Mouse (Mus musculus): ENCODE measurements at regions not wholly inside any gene's neighbourhood (a gene's known extent, or its start where the extent isn't known, plus 50 kb on each side); places are given as distances from the start of the nearest gene placed in this dataset.

DNA sequence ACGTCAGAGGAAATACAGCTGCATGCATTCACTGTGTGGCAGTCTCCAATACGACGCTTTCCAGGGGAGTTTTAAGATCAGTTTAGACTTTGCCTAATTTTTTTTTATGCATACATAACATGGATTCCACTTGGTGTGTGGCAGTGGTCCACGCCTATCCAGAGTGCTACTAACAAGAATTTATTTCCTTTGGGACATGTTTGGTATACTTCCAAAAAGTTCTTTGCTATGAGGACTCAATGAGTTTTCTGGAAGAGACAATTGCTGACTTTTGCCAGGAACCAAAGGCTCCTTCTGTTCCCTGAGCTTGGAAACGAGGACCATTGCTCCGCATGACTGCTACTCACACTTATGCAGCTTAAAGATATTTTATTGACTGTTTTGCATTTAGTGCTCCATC, 59.2 kb downstream of the Marcks start:
- Histone ChIP-seq H3K4me2 (ENCODE audit: low read length) (no peak overlapping the region), H3K4me3 (ENCODE audit: low read depth, low read length) (no peak overlapping the region), H3K9ac (ENCODE audit: low read length) (no peak overlapping the region), H3K36me3 (ENCODE audit: control insufficient read depth, insufficient read depth, low read length) (no peaks in the 10 kb centered on the region), H3K27ac (ENCODE audit: low read depth, low read length) (no peak overlapping the region), H3K9me3 (replicated peaks; ENCODE audit: control insufficient read depth, low read length) (no peaks in the 10 kb centered on the region), H3K27me3 (replicated peaks; ENCODE audit: control insufficient read depth, insufficient read depth, low read length) (no peaks in the 10 kb centered on the region), H3K4me1 (ENCODE audit: control insufficient read depth, insufficient read depth, low read length) (no peaks in the 10 kb centered on the region; the same call in 1 of the 2 replicates)
- 80% methylated on average over 6 of the region's 6 CpGs for WGBS
- DNase-seq (ENCODE audit: low spot score) (no peak), ATAC-seq (no peak)

DNA sequence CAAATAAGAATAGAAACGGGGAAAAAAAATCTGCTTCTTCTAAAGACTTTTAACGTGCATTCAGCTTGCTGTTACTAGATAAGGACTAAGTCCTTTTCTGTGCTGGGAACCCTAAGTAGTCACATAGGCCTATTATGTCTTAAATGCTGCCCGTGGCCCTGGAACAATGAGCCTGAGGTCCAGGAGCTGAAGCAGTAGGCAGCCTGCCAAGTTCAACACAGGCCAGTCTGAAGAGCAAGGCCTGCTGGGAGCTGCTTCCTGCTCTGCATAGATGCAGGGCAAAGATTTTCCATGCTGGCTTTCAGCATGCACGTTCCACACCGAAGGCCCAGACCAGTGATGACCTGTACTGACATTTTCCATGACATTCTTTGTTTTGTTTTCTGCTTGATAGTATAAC, 60.3 kb downstream of the Marcks start:
- H3K9me3 ChIP-seq (replicated peaks; ENCODE audit: control insufficient read depth, low read length): no peaks in the 10 kb centered on the region
- ATAC-seq (peak; percentile 85), DNase-seq (ENCODE audit: low spot score) (peak; percentile 84)
- H3K36me3 ChIP-seq (ENCODE audit: control insufficient read depth, insufficient read depth, low read length): no peaks in the 10 kb centered on the region
- no peaks in the 10 kb centered on the region for H3K27me3 ChIP-seq (replicated peaks; ENCODE audit: control insufficient read depth, insufficient read depth, low read length)
- no peaks in the 10 kb centered on the region; the same call in 1 of the 2 replicates for H3K4me1 ChIP-seq (ENCODE audit: control insufficient read depth, insufficient read depth, low read length)
- H3K9ac ChIP-seq (ENCODE audit: low read length): no peak overlapping the region
- 0 out of 2 replicates have a peak overlapping the region, but pooled peaks have one; percentile 16 for H3K27ac ChIP-seq (ENCODE audit: low read depth, low read length)
- no peak overlapping the region for H3K4me2 ChIP-seq (ENCODE audit: low read length)
- H3K4me3 ChIP-seq (ENCODE audit: low read depth, low read length): no peak overlapping the region
- WGBS: 9% methylated on average over 5 of the region's 5 CpGs

- H3K9ac ChIP-seq (ENCODE audit: low read length): no peak overlapping the region
- H3K9me3 ChIP-seq (replicated peaks; ENCODE audit: control insufficient read depth, low read length): no peaks in the 10 kb centered on the region
- H3K27ac ChIP-seq (ENCODE audit: low read depth, low read length): peak overlapping the region; percentile 27; the same call in 1 of the 2 replicates
- no peak overlapping the region for H3K4me2 ChIP-seq (ENCODE audit: low read length)
- no peaks in the 10 kb centered on the region for H3K27me3 ChIP-seq (replicated peaks; ENCODE audit: control insufficient read depth, insufficient read depth, low read length)
- 89% methylated on average over 2 of the region's 2 CpGs for WGBS
- ATAC-seq (peak; percentile 30; the same call in 1 of the 2 replicates), DNase-seq (ENCODE audit: low spot score) (no peak)
- H3K4me1 ChIP-seq (ENCODE audit: control insufficient read depth, insufficient read depth, low read length): no peaks in the 10 kb centered on the region; the same call in 1 of the 2 replicates
- no peaks in the 10 kb centered on the region for H3K36me3 ChIP-seq (ENCODE audit: control insufficient read depth, insufficient read depth, low read length)
- H3K4me3 ChIP-seq (ENCODE audit: low read depth, low read length): no peak overlapping the region
Measured at GRCm38 (mm10) chr10:37077741-37078140, 61.0 kb downstream of the Marcks start.

- Histone ChIP-seq H3K4me3 (ENCODE audit: low read depth, low read length) (no peak overlapping the region), H3K4me2 (ENCODE audit: low read length) (no peak overlapping the region), H3K9ac (ENCODE audit: low read length) (no peak overlapping the region), H3K27ac (ENCODE audit: low read depth, low read length) (no peak overlapping the region), H3K9me3 (replicated peaks; ENCODE audit: control insufficient read depth, low read length) (no peaks in the 10 kb centered on the region), H3K27me3 (replicated peaks; ENCODE audit: control insufficient read depth, insufficient read depth, low read length) (no peaks in the 10 kb centered on the region), H3K4me1 (ENCODE audit: control insufficient read depth, insufficient read depth, low read length) (no peaks in the 10 kb centered on the region; the same call in 1 of the 2 replicates), H3K36me3 (ENCODE audit: control insufficient read depth, insufficient read depth, low read length) (no peaks in the 10 kb centered on the region)
- ATAC-seq (peak; percentile 82), DNase-seq (ENCODE audit: low spot score) (peak; percentile 94)
- WGBS: 10% methylated on average over 5 of the region's 5 CpGs
Measured at GRCm38 (mm10) chr10:37072834-37073233, 65.9 kb downstream of the Marcks start.

- H3K27ac ChIP-seq (ENCODE audit: low read depth, low read length): no peak overlapping the region
- no peak for ATAC-seq
- H3K4me1 ChIP-seq (ENCODE audit: control insufficient read depth, insufficient read depth, low read length): no peaks in the 10 kb centered on the region
- no peak overlapping the region for H3K4me2 ChIP-seq (ENCODE audit: low read length)
- 96% methylated on average over 5 of the region's 5 CpGs for WGBS
- no peaks in the 10 kb centered on the region for H3K27me3 ChIP-seq (replicated peaks; ENCODE audit: control insufficient read depth, insufficient read depth, low read length)
- no peaks in the 10 kb centered on the region for H3K9me3 ChIP-seq (replicated peaks; ENCODE audit: control insufficient read depth, low read length)
- no peak for DNase-seq (ENCODE audit: low spot score)
- no peak overlapping the region for H3K9ac ChIP-seq (ENCODE audit: low read length)
- no peak overlapping the region for H3K4me3 ChIP-seq (ENCODE audit: low read depth, low read length)
- H3K36me3 ChIP-seq (ENCODE audit: control insufficient read depth, insufficient read depth, low read length): no peaks in the 10 kb centered on the region
Measured at GRCm38 (mm10) chr10:37072061-37072460, 66.7 kb downstream of the Marcks start.

- H3K9me3 ChIP-seq (replicated peaks; ENCODE audit: control insufficient read depth, low read length): no peaks in the 10 kb centered on the region
- no peak overlapping the region for H3K9ac ChIP-seq (ENCODE audit: low read length)
- no peak overlapping the region for H3K27ac ChIP-seq (ENCODE audit: low read depth, low read length)
- no peak overlapping the region for H3K4me3 ChIP-seq (ENCODE audit: low read depth, low read length)
- H3K4me1 ChIP-seq (ENCODE audit: control insufficient read depth, insufficient read depth, low read length): no peaks in the 10 kb centered on the region
- H3K27me3 ChIP-seq (replicated peaks; ENCODE audit: control insufficient read depth, insufficient read depth, low read length): no peaks in the 10 kb centered on the region
- H3K4me2 ChIP-seq (ENCODE audit: low read length): no peak overlapping the region
- no peaks in the 10 kb centered on the region for H3K36me3 ChIP-seq (ENCODE audit: control insufficient read depth, insufficient read depth, low read length)
- ATAC-seq: no peak
- DNase-seq (ENCODE audit: low spot score): no peak
- 78% methylated on average over 2 of the region's 2 CpGs for WGBS
Measured at GRCm38 (mm10) chr10:37071420-37071819, 67.3 kb downstream of the Marcks start.

Data from forebrain, embryonic 14.5 days (tissue).